Mouse (Mus musculus): Measurements from ENCODE around the gene Ptprg. TPM values are rescaled to one million over a fixed set of nuclear protein-coding genes. Genes with fewer than 3 reads are reported as not detected.

Ptprg gene
- polyA plus RNA-seq, 1 experiment: 12.1 TPM

- TF ChIP-seq POLR2A (IDR thresholded peaks at IDR 0.05; ENCODE audit: control insufficient read depth, low read depth, low read length): no peak
- no peak for TF ChIP-seq CTCF (IDR thresholded peaks at IDR 0.05; ENCODE audit: control insufficient read depth, insufficient read depth, insufficient replicate concordance, low read depth, low read length)
- H3K4me3 ChIP-seq (ENCODE audit: control insufficient read depth, low read depth, low read length): no peak overlapping the region
- no peak overlapping the region for H3K27ac ChIP-seq (ENCODE audit: control insufficient read depth, insufficient read depth, low read depth, low read length)
- H3K27me3 ChIP-seq (ENCODE audit: control insufficient read depth, insufficient read depth, low read length): no peaks in the 10 kb centered on the region
- peaks cover 4% of the 10 kb centered on the region for H3K4me1 ChIP-seq (ENCODE audit: control insufficient read depth, insufficient read depth, low read length)
- H3K36me3 ChIP-seq (ENCODE audit: control insufficient read depth, insufficient read depth, low read length): no peaks in the 10 kb centered on the region
Observed at GRCm38 (mm10) chr14:11536121-11536520, 17.2 kb upstream of the Ptprg start.

GRCm38 (mm10) chr14:11551892-11552291 lies 1.4 kb upstream of the Ptprg start:
- Histone ChIP-seq H3K27me3 (ENCODE audit: control insufficient read depth, insufficient read depth, low read length) (no peaks in the 10 kb centered on the region; the same call in 1 of the 2 replicates), H3K36me3 (ENCODE audit: control insufficient read depth, insufficient read depth, low read length) (no peaks in the 10 kb centered on the region), H3K4me1 (ENCODE audit: control insufficient read depth, insufficient read depth, low read length) (peaks cover 20% of the 10 kb centered on the region), H3K4me3 (ENCODE audit: control insufficient read depth, low read depth, low read length) (no peak overlapping the region), H3K27ac (ENCODE audit: control insufficient read depth, insufficient read depth, low read depth, low read length) (no peak overlapping the region)
- TF ChIP-seq POLR2A (IDR thresholded peaks at IDR 0.05; ENCODE audit: control insufficient read depth, low read depth, low read length) (no peak), CTCF (IDR thresholded peaks at IDR 0.05; ENCODE audit: control insufficient read depth, insufficient read depth, insufficient replicate concordance, low read depth, low read length) (no peak)

- Histone ChIP-seq H3K27me3 (ENCODE audit: control insufficient read depth, insufficient read depth, low read length) (no peaks in the 10 kb centered on the region; the same call in 1 of the 2 replicates), H3K27ac (ENCODE audit: control insufficient read depth, insufficient read depth, low read depth, low read length) (peak overlapping the region; percentile 59), H3K4me1 (ENCODE audit: control insufficient read depth, insufficient read depth, low read length) (peaks cover 20% of the 10 kb centered on the region), H3K4me3 (ENCODE audit: control insufficient read depth, low read depth, low read length) (peak overlapping the region; percentile 83), H3K36me3 (ENCODE audit: control insufficient read depth, insufficient read depth, low read length) (no peaks in the 10 kb centered on the region)
- TF ChIP-seq POLR2A (IDR thresholded peaks at IDR 0.05; ENCODE audit: control insufficient read depth, low read depth, low read length) (no peak), CTCF (IDR thresholded peaks at IDR 0.05; ENCODE audit: control insufficient read depth, insufficient read depth, insufficient replicate concordance, low read depth, low read length) (no peak)
Observed at GRCm38 (mm10) chr14:11552521-11553272, 635 bp upstream of the Ptprg start.

GRCm38 (mm10) chr14:11553679-11554305 lies 460 bp downstream of the Ptprg start:
- TF ChIP-seq CTCF (IDR thresholded peaks at IDR 0.05; ENCODE audit: control insufficient read depth, insufficient read depth, insufficient replicate concordance, low read depth, low read length) (no peak), POLR2A (IDR thresholded peaks at IDR 0.05; ENCODE audit: control insufficient read depth, low read depth, low read length) (no peak)

GRCm38 (mm10) chr14:11554306-11555041 lies 1.1 kb downstream of the Ptprg start:
- peak overlapping the region; percentile 49 for H3K27ac ChIP-seq (ENCODE audit: control insufficient read depth, insufficient read depth, low read depth, low read length)
- H3K4me1 ChIP-seq (ENCODE audit: control insufficient read depth, insufficient read depth, low read length): peaks cover 20% of the 10 kb centered on the region
- H3K36me3 ChIP-seq (ENCODE audit: control insufficient read depth, insufficient read depth, low read length): no peaks in the 10 kb centered on the region
- no peaks in the 10 kb centered on the region; the same call in 1 of the 2 replicates for H3K27me3 ChIP-seq (ENCODE audit: control insufficient read depth, insufficient read depth, low read length)
- TF ChIP-seq CTCF (IDR thresholded peaks at IDR 0.05; ENCODE audit: control insufficient read depth, insufficient read depth, insufficient replicate concordance, low read depth, low read length): no peak
- TF ChIP-seq POLR2A (IDR thresholded peaks at IDR 0.05; ENCODE audit: control insufficient read depth, low read depth, low read length): no peak
- H3K4me3 ChIP-seq (ENCODE audit: control insufficient read depth, low read depth, low read length): peak overlapping the region; percentile 83

More at GRCm38 (mm10) chr14:11553679-11554305, 460 bp downstream of the Ptprg start:
- peak overlapping the region; percentile 25 for H3K27ac ChIP-seq (ENCODE audit: control insufficient read depth, insufficient read depth, low read depth, low read length)
- H3K36me3 ChIP-seq (ENCODE audit: control insufficient read depth, insufficient read depth, low read length): no peaks in the 10 kb centered on the region
- H3K4me1 ChIP-seq (ENCODE audit: control insufficient read depth, insufficient read depth, low read length): peaks cover 20% of the 10 kb centered on the region
- H3K27me3 ChIP-seq (ENCODE audit: control insufficient read depth, insufficient read depth, low read length): no peaks in the 10 kb centered on the region; the same call in 1 of the 2 replicates
- peak overlapping the region; percentile 83 for H3K4me3 ChIP-seq (ENCODE audit: control insufficient read depth, low read depth, low read length)

GRCm38 (mm10) chr14:11555061-11555501 lies 1.7 kb downstream of the Ptprg start:
- Histone ChIP-seq H3K27me3 (ENCODE audit: control insufficient read depth, insufficient read depth, low read length) (no peaks in the 10 kb centered on the region; the same call in 1 of the 2 replicates), H3K36me3 (ENCODE audit: control insufficient read depth, insufficient read depth, low read length) (no peaks in the 10 kb centered on the region), H3K27ac (ENCODE audit: control insufficient read depth, insufficient read depth, low read depth, low read length) (peak overlapping the region; percentile 62), H3K4me1 (ENCODE audit: control insufficient read depth, insufficient read depth, low read length) (peaks cover 20% of the 10 kb centered on the region), H3K4me3 (ENCODE audit: control insufficient read depth, low read depth, low read length) (peak overlapping the region; percentile 83)
- no peak for TF ChIP-seq CTCF (IDR thresholded peaks at IDR 0.05; ENCODE audit: control insufficient read depth, insufficient read depth, insufficient replicate concordance, low read depth, low read length)
- no peak for TF ChIP-seq POLR2A (IDR thresholded peaks at IDR 0.05; ENCODE audit: control insufficient read depth, low read depth, low read length)
